Mouse (Mus musculus): ENCODE measurements around the gene Pbx4. TPM values are rescaled to one million over a fixed set of nuclear protein-coding genes. Genes with fewer than 3 reads are reported as not detected.

Pbx4 gene
- polyA plus RNA-seq, 1 experiment, result 9.1 TPM

GRCm38 (mm10) chr8:69808864-69809403, 23.4 kb upstream of the Pbx4 start:
- Histone ChIP-seq H3K27ac (ENCODE audit: insufficient read depth, low read depth, low read length) (no peak overlapping the region), H3K36me3 (ENCODE audit: control insufficient read depth, insufficient read depth, low read length) (peaks cover 56% of the 10 kb centered on the region), H3K4me1 (ENCODE audit: control insufficient read depth, insufficient read depth, insufficient read length, low read length) (peaks cover 5% of the 10 kb centered on the region; the same call in 1 of the 2 replicates), H3K4me3 (ENCODE audit: low read depth, low read length) (peak overlapping the region; percentile 89), H3K27me3 (ENCODE audit: control insufficient read depth, insufficient read depth, low read length) (no peaks in the 10 kb centered on the region)
- under 1% methylated on average over 23 of the region's 23 CpGs for WGBS
- TF ChIP-seq POLR2A (IDR thresholded peaks at IDR 0.05; ENCODE audit: low read depth, low read length) (no peak), CTCF (IDR thresholded peaks at IDR 0.05; ENCODE audit: extremely low read depth, insufficient read length, insufficient replicate concordance, low read depth, low read length) (no peak)

- H3K4me3 ChIP-seq (ENCODE audit: low read depth, low read length), result no peak overlapping the region
- no peak overlapping the region for H3K27ac ChIP-seq (ENCODE audit: insufficient read depth, low read depth, low read length)
- 78% methylated on average over 3 of the region's 3 CpGs for WGBS
- TF ChIP-seq CTCF (IDR thresholded peaks at IDR 0.05; ENCODE audit: extremely low read depth, insufficient read length, insufficient replicate concordance, low read depth, low read length) (no peak), POLR2A (IDR thresholded peaks at IDR 0.05; ENCODE audit: low read depth, low read length) (no peak)
- no peaks in the 10 kb centered on the region for H3K27me3 ChIP-seq (ENCODE audit: control insufficient read depth, insufficient read depth, low read length)
- peaks cover 5% of the 10 kb centered on the region; the same call in 1 of the 2 replicates for H3K4me1 ChIP-seq (ENCODE audit: control insufficient read depth, insufficient read depth, insufficient read length, low read length)
- peaks cover 56% of the 10 kb centered on the region for H3K36me3 ChIP-seq (ENCODE audit: control insufficient read depth, insufficient read depth, low read length)
Measured at GRCm38 (mm10) chr8:69809820-69810219, 22.5 kb upstream of the Pbx4 start.

DNA sequence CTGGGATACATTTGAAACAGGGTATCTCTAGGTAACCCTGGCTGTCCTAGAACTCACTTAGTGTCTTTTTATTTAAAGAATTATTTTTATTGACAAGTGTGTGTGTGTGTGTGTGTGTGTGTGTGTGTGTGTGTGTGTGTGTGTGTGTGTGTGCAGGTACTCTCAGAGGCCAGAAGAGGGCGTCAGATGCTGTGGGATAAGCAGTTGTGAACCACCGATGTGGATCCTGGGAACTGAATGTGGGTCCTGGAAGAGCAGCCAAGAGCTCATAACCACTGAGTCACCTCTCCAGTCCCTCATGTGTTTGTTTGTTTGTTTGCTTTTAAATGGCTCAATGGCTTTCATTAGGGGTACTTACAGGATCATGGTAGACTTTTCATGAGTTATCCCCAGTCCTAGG, 17.4 kb upstream of the Pbx4 start:
- Histone ChIP-seq H3K27me3 (ENCODE audit: control insufficient read depth, insufficient read depth, low read length) (no peaks in the 10 kb centered on the region), H3K4me3 (ENCODE audit: low read depth, low read length) (no peak overlapping the region), H3K27ac (ENCODE audit: insufficient read depth, low read depth, low read length) (peak overlapping the region; percentile 32; the same call in 1 of the 2 replicates), H3K4me1 (ENCODE audit: control insufficient read depth, insufficient read depth, insufficient read length, low read length) (peaks cover 22% of the 10 kb centered on the region), H3K36me3 (ENCODE audit: control insufficient read depth, insufficient read depth, low read length) (peaks cover 42% of the 10 kb centered on the region)
- 88% methylated on average over 2 of the region's 2 CpGs for WGBS
- TF ChIP-seq POLR2A (IDR thresholded peaks at IDR 0.05; ENCODE audit: low read depth, low read length) (no peak), CTCF (IDR thresholded peaks at IDR 0.05; ENCODE audit: extremely low read depth, insufficient read length, insufficient replicate concordance, low read depth, low read length) (no peak)

- no peaks in the 10 kb centered on the region for H3K27me3 ChIP-seq (ENCODE audit: control insufficient read depth, insufficient read depth, low read length)
- H3K4me3 ChIP-seq (ENCODE audit: low read depth, low read length), result no peak overlapping the region
- 74% methylated on average over 4 of the region's 4 CpGs for WGBS
- peaks cover 22% of the 10 kb centered on the region for H3K4me1 ChIP-seq (ENCODE audit: control insufficient read depth, insufficient read depth, insufficient read length, low read length)
- H3K27ac ChIP-seq (ENCODE audit: insufficient read depth, low read depth, low read length), result peak overlapping the region; percentile 32; the same call in 1 of the 2 replicates
- peaks cover 42% of the 10 kb centered on the region for H3K36me3 ChIP-seq (ENCODE audit: control insufficient read depth, insufficient read depth, low read length)
- no peak for TF ChIP-seq POLR2A (IDR thresholded peaks at IDR 0.05; ENCODE audit: low read depth, low read length)
- TF ChIP-seq CTCF (IDR thresholded peaks at IDR 0.05; ENCODE audit: extremely low read depth, insufficient read length, insufficient replicate concordance, low read depth, low read length), result no peak
Measured at GRCm38 (mm10) chr8:69815396-69815795, 16.9 kb upstream of the Pbx4 start.

GRCm38 (mm10) chr8:69820466-69820865, 11.8 kb upstream of the Pbx4 start:
- Histone ChIP-seq H3K27ac (ENCODE audit: insufficient read depth, low read depth, low read length) (no peak overlapping the region), H3K4me3 (ENCODE audit: low read depth, low read length) (no peak overlapping the region), H3K36me3 (ENCODE audit: control insufficient read depth, insufficient read depth, low read length) (peaks cover 16% of the 10 kb centered on the region), H3K4me1 (ENCODE audit: control insufficient read depth, insufficient read depth, insufficient read length, low read length) (peaks cover 33% of the 10 kb centered on the region), H3K27me3 (ENCODE audit: control insufficient read depth, insufficient read depth, low read length) (no peaks in the 10 kb centered on the region)
- 65% methylated on average over 9 of the region's 9 CpGs for WGBS
- TF ChIP-seq CTCF (IDR thresholded peaks at IDR 0.05; ENCODE audit: extremely low read depth, insufficient read length, insufficient replicate concordance, low read depth, low read length), result no peak
- no peak for TF ChIP-seq POLR2A (IDR thresholded peaks at IDR 0.05; ENCODE audit: low read depth, low read length)

GRCm38 (mm10) chr8:69821971-69822385, 10.3 kb upstream of the Pbx4 start:
- no peak for TF ChIP-seq POLR2A (IDR thresholded peaks at IDR 0.05; ENCODE audit: low read depth, low read length)
- no peak for TF ChIP-seq CTCF (IDR thresholded peaks at IDR 0.05; ENCODE audit: extremely low read depth, insufficient read length, insufficient replicate concordance, low read depth, low read length)
- H3K27me3 ChIP-seq (ENCODE audit: control insufficient read depth, insufficient read depth, low read length), result no peaks in the 10 kb centered on the region
- WGBS, result under 1% methylated on average over 16 of the region's 22 CpGs
- H3K4me3 ChIP-seq (ENCODE audit: low read depth, low read length), result peak overlapping the region; percentile 73
- peaks cover 26% of the 10 kb centered on the region for H3K4me1 ChIP-seq (ENCODE audit: control insufficient read depth, insufficient read depth, insufficient read length, low read length)
- peaks cover 11% of the 10 kb centered on the region for H3K36me3 ChIP-seq (ENCODE audit: control insufficient read depth, insufficient read depth, low read length)
- H3K27ac ChIP-seq (ENCODE audit: insufficient read depth, low read depth, low read length), result no peak overlapping the region

GRCm38 (mm10) chr8:69822386-69823191, 9.7 kb upstream of the Pbx4 start, which contains the start of gene Lpar2:
Lpar2 (plus strand) TSS chr8:69822429.
- H3K27ac ChIP-seq (ENCODE audit: insufficient read depth, low read depth, low read length), result no peak within 1 kb of the TSS

More at GRCm38 (mm10) chr8:69822386-69823191, 9.7 kb upstream of the Pbx4 start, which contains the start of gene Lpar2:
- Histone ChIP-seq H3K4me1 (ENCODE audit: control insufficient read depth, insufficient read depth, insufficient read length, low read length) (peaks cover 21% of the 10 kb centered on the region), H3K27me3 (ENCODE audit: control insufficient read depth, insufficient read depth, low read length) (no peaks in the 10 kb centered on the region), H3K36me3 (ENCODE audit: control insufficient read depth, insufficient read depth, low read length) (peaks cover 6% of the 10 kb centered on the region; the same call in 1 of the 2 replicates), H3K4me3 (ENCODE audit: low read depth, low read length) (peak within 1 kb of the TSS; percentile 73)
- TF ChIP-seq CTCF (IDR thresholded peaks at IDR 0.05; ENCODE audit: extremely low read depth, insufficient read length, insufficient replicate concordance, low read depth, low read length) (no peak), POLR2A (IDR thresholded peaks at IDR 0.05; ENCODE audit: low read depth, low read length) (no peak)
- WGBS, result 3% methylated on average over 33 of the region's 35 CpGs
